Comparison of ENCODE assay signal across 19 mouse cellular contexts in the genomic region with DNA sequence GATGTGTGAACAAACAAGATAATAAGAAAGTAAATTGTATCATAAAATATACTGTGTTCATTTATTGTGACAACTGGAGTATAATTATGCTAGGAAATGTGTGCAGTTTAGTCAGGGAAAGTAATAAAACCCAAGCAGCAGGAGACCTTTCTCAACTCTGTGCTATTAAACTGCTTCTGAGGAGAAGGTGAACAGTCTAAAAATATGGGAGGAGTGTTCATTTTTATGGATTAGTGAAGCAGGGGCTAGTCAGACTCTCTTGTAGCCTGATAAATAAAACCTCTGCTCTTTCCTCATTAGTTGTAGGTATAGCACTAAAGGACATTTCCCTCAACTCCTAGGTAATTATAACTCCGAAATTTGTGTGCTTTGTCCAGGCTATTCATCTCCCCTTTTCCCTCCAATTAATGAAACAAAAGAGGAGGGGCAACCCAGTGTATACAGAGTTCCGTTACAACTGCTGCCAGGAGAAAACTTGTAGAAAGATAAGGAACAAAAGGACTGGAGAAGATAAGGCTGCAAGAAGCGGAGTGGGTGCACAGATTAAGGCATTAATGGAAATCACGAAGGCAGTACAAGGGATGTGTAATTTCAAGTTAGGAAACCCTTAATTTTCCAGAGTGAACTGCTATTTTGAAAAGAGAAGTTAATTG.
DNase-seq lines count a peak whose midpoint lies in the region; ATAC-seq and TF ChIP-seq lines count a peak whose summit lies in the region.
"Had no signal": no experiment of that assay in that cellular context is flagged by ENCODE, and none has a peak within 500 bp of the region (broad histone marks: within the 10 kb centered on the region; RNA-seq: fewer than 3 reads in every experiment).

No protein-coding gene starts in this region.

- 18% methylated on average over 4 of the region's 4 CpGs for WGBS in heart, embryonic 11.5 days (ENCODE audit: insufficient replicate concordance)
- WGBS in heart, adult 2 months: 21% methylated on average over 4 of the region's 4 CpGs
- 23% methylated on average over 4 of the region's 4 CpGs for WGBS in liver, embryonic 11.5 days
- 11% methylated on average over 4 of the region's 4 CpGs for WGBS in forebrain, embryonic 13.5 days
- WGBS in neural tube, embryonic 13.5 days: 47% methylated on average over 4 of the region's 4 CpGs

- H3K79me2 ChIP-seq in heart, adult 2 months (replicated peaks; ENCODE audit: control insufficient read depth, insufficient read depth, low read length): no peaks in the 10 kb centered on the region

- peak overlapping the region; percentile 35; the same call in 1 of the 2 replicates for H3K4me2 ChIP-seq in heart, embryonic 11.5 days
- H3K4me2 ChIP-seq in liver, embryonic 11.5 days: no peak overlapping the region
- peak overlapping the region; percentile 25; the same call in 1 of the 2 replicates for H3K4me2 ChIP-seq in forebrain, embryonic 13.5 days
- H3K4me2 ChIP-seq in neural tube, embryonic 13.5 days: no peak overlapping the region
- H3K4me2 ChIP-seq: embryonic facial prominence, embryonic 15.5 days; heart, embryonic 12.5 days; kidney, embryonic 15.5 days had no signal

- TF ChIP-seq CTCF in heart, adult 2 months (IDR thresholded peaks at IDR 0.05): no peak

- no peak overlapping the region for H3K4me3 ChIP-seq in heart, embryonic 11.5 days (ENCODE audit: low read depth, low read length)
- no peak overlapping the region for H3K4me3 ChIP-seq in heart, adult 2 months
- H3K4me3 ChIP-seq in liver, embryonic 11.5 days (ENCODE audit: low read depth, low read length): no peak overlapping the region
- H3K4me3 ChIP-seq in forebrain, embryonic 13.5 days: no peak overlapping the region
- no peak overlapping the region for H3K4me3 ChIP-seq in neural tube, embryonic 13.5 days
- H3K4me3 ChIP-seq: embryonic facial prominence, embryonic 15.5 days; heart, embryonic 12.5 days; kidney, embryonic 15.5 days had no signal

- intact Hi-C loops in heart, adult 2 months (cut with DNase I): no loop called here

- H3K27me3 ChIP-seq in heart, embryonic 11.5 days (ENCODE audit: control insufficient read depth, insufficient read depth, low read length): no peaks in the 10 kb centered on the region
- H3K27me3 ChIP-seq in heart, adult 2 months (ENCODE audit: control insufficient read depth, insufficient read depth, low read length): no peaks in the 10 kb centered on the region
- H3K27me3 ChIP-seq in liver, embryonic 11.5 days (replicated peaks; ENCODE audit: control insufficient read depth, insufficient read depth, low read length): no peaks in the 10 kb centered on the region
- H3K27me3 ChIP-seq in forebrain, embryonic 13.5 days: no peaks in the 10 kb centered on the region
- no peaks in the 10 kb centered on the region for H3K27me3 ChIP-seq in neural tube, embryonic 13.5 days
- H3K27me3 ChIP-seq: embryonic facial prominence, embryonic 15.5 days; heart, embryonic 12.5 days; kidney, embryonic 15.5 days had no signal

- H3K9ac ChIP-seq in heart, embryonic 11.5 days (ENCODE audit: low read depth, low read length): no peak overlapping the region
- no peak overlapping the region for H3K9ac ChIP-seq in heart, adult 2 months (ENCODE audit: low read depth, low read length)
- H3K9ac ChIP-seq in liver, embryonic 11.5 days (ENCODE audit: low read depth, low read length): no peak overlapping the region
- H3K9ac ChIP-seq in forebrain, embryonic 13.5 days: no peak overlapping the region
- no peak overlapping the region for H3K9ac ChIP-seq in neural tube, embryonic 13.5 days
- H3K9ac ChIP-seq: embryonic facial prominence, embryonic 15.5 days; heart, embryonic 12.5 days; kidney, embryonic 15.5 days had no signal

- TF ChIP-seq EP300 in heart, adult 2 months (IDR thresholded peaks at IDR 0.05; ENCODE audit: insufficient read depth, low read depth, low read length): no peak

- no peak for DNase-seq in heart, adult 2 months
- no peak for DNase-seq in liver, embryonic 11.5 days (ENCODE audit: low spot score)
- DNase-seq in liver: no peak
- no peak for DNase-seq in frontal cortex, postnatal 25 days (ENCODE audit: low spot score in 2 of 2)
- DNase-seq in embryo, embryonic 10 days (ENCODE audit: low spot score): no peak
- DNase-seq: adrenal gland, postnatal 25 days; cerebellum, adult 11-12 months; cerebellum, postnatal 14 days; heart, postnatal 14 days; lung, adult 18-20 months; lung, postnatal 36 days; thymus, postnatal 25 days had no signal

- no peak overlapping the region for H3K27ac ChIP-seq in heart, embryonic 11.5 days (ENCODE audit: low read depth, low read length)
- no peak overlapping the region for H3K27ac ChIP-seq in heart, adult 2 months
- no peak overlapping the region for H3K27ac ChIP-seq in liver, embryonic 11.5 days (ENCODE audit: low read depth, low read length)
- no peak overlapping the region for H3K27ac ChIP-seq in forebrain, embryonic 13.5 days
- peak overlapping the region; percentile 64 for H3K27ac ChIP-seq in neural tube, embryonic 13.5 days (replicated peaks)
- H3K27ac ChIP-seq: embryonic facial prominence, embryonic 15.5 days; kidney, embryonic 15.5 days had no signal

- H3K4me1 ChIP-seq in heart, embryonic 11.5 days (ENCODE audit: control insufficient read depth, insufficient read depth, low read length): peaks cover 6% of the 10 kb centered on the region; the same call in 1 of the 2 replicates
- no peaks in the 10 kb centered on the region for H3K4me1 ChIP-seq in heart, adult 2 months (ENCODE audit: control insufficient read depth, insufficient read depth, low read length)
- no peaks in the 10 kb centered on the region for H3K4me1 ChIP-seq in liver, embryonic 11.5 days (replicated peaks; ENCODE audit: control insufficient read depth, insufficient read depth, low read length)
- H3K4me1 ChIP-seq in forebrain, embryonic 13.5 days: peaks cover 16% of the 10 kb centered on the region
- peaks cover 22% of the 10 kb centered on the region for H3K4me1 ChIP-seq in neural tube, embryonic 13.5 days (replicated peaks)
- H3K4me1 ChIP-seq: embryonic facial prominence, embryonic 15.5 days; heart, embryonic 12.5 days had no signal

- no peak for ATAC-seq in heart, embryonic 11.5 days (replicated peaks; ENCODE audit: insufficient number of reproducible peaks, low FRiP score, low TSS enrichment)
- 0 out of 2 replicates have a peak, but pooled peaks have one; percentile 41 for ATAC-seq in liver, embryonic 11.5 days (replicated peaks; ENCODE audit: low FRiP score)
- ATAC-seq in forebrain, embryonic 13.5 days: peak; percentile 57; the same call in 1 of the 2 replicates
- ATAC-seq in neural tube, embryonic 13.5 days (ENCODE audit: low read depth): peak; percentile 73

- no peak for TF ChIP-seq POLR2A in heart, adult 2 months (IDR thresholded peaks at IDR 0.05; ENCODE audit: insufficient read depth, low read depth, low read length)

- no peaks in the 10 kb centered on the region for H3K36me3 ChIP-seq in heart, embryonic 11.5 days (ENCODE audit: control insufficient read depth, insufficient read depth, low read length)
- no peaks in the 10 kb centered on the region for H3K36me3 ChIP-seq in heart, adult 2 months (ENCODE audit: control insufficient read depth, insufficient read depth, low read length)
- H3K36me3 ChIP-seq in liver, embryonic 11.5 days (ENCODE audit: control insufficient read depth, insufficient read depth, low read length): no peaks in the 10 kb centered on the region
- no peaks in the 10 kb centered on the region for H3K36me3 ChIP-seq in forebrain, embryonic 13.5 days (ENCODE audit: poor library complexity, severe bottlenecking)
- no peaks in the 10 kb centered on the region for H3K36me3 ChIP-seq in neural tube, embryonic 13.5 days
- H3K36me3 ChIP-seq: embryonic facial prominence, embryonic 15.5 days; G1E; heart, embryonic 12.5 days; kidney, embryonic 15.5 days had no signal

- H3K9me3 ChIP-seq in heart, embryonic 11.5 days (replicated peaks; ENCODE audit: control insufficient read depth, low read length): no peaks in the 10 kb centered on the region
- H3K9me3 ChIP-seq in liver, embryonic 11.5 days (ENCODE audit: control insufficient read depth, low read length): no peaks in the 10 kb centered on the region
- no peaks in the 10 kb centered on the region for H3K9me3 ChIP-seq in forebrain, embryonic 13.5 days (replicated peaks)
- H3K9me3 ChIP-seq in neural tube, embryonic 13.5 days: no peaks in the 10 kb centered on the region
- H3K9me3 ChIP-seq: embryonic facial prominence, embryonic 15.5 days; G1E; heart, embryonic 12.5 days; kidney, embryonic 15.5 days had no signal

Comparison
In these comparisons a context has a peak if more than half of its experiments do, and no peak if none do; other contexts are left out.
1. H3K4me2 ChIP-seq: peak in heart, embryonic 11.5 days (single experiment) and forebrain, embryonic 13.5 days (single experiment); none in liver, embryonic 11.5 days (single experiment) and neural tube, embryonic 13.5 days (single experiment).